Mouse (Mus musculus) embryonic fibroblast, embryonic 13.5 days (primary cell): ENCODE measurements around the gene Ttll13. TPM values are rescaled to one million over a fixed set of nuclear protein-coding genes. Genes with fewer than 3 reads are reported as not detected.

Source experiments
- H3K27ac ChIP-seq: 2 replicates; pipeline ENCODE4 v1.5.1; 2012; ENCODE audit warnings: low read length, control low read depth, inconsistent platforms; ENCODE audit not compliant: insufficient read depth
- H3K4me1 ChIP-seq: 2 replicates; pipeline ENCODE4 v1.6.1; 2011; ENCODE audit warnings: low read length; ENCODE audit not compliant: control insufficient read depth, insufficient read depth
- H3K4me3 ChIP-seq: 2 replicates; pipeline ENCODE4 v1.5.1; 2011; ENCODE audit warnings: mild to moderate bottlenecking, control low read depth, low read length; ENCODE audit not compliant: insufficient read depth
- CTCF ChIP-seq: IDR thresholded peaks from 2 replicates; pipeline ENCODE4 v1.5.1; 2011; ENCODE audit warnings: mild to moderate bottlenecking, control low read depth, low read length, moderate library complexity, borderline replicate concordance; ENCODE audit not compliant: insufficient read depth
- POLR2A ChIP-seq: IDR thresholded peaks from 2 replicates; pipeline ENCODE4 v1.6.1; 2011; ENCODE audit warnings: low read depth, mild to moderate bottlenecking, control low read depth, low read length, moderate library complexity
- polyA plus RNA-seq: library from polyadenylated mRNA; stranded (reverse); fragments of >200 nt; gene quantifications from 2 replicates; pipeline ENCODE4 v1.2.4, GENCODE M21; 2011; ENCODE audit warnings: low read depth; ENCODE audit not compliant: missing spikeins, insufficient read length

Gene Ttll13
- polyA plus RNA-seq, 1 experiment: 0.63 TPM

DNA sequence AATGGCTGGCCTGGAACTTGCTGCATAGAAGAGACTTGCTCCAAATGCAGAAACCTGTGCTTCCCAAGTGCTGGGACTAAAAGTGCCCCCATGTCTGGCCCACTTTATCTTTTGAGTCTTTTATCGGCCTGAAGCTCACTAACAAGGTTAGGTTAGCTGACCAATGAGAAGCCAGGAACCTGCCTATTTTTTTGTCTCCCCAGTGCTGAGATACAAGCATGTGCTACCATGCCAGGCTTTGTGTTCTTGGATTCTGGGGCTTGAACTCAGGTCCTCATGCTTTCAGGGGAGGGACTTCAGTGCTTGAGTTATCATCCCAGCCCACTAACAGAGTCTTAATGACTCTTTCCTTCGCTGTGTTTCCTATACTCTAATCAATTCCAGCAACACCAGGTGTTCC, 11.5 kb downstream of the Ttll13 start:
- H3K27ac ChIP-seq: no peak overlapping the region
- no peak for TF ChIP-seq POLR2A
- no peak for TF ChIP-seq CTCF
- H3K4me1 ChIP-seq: no peaks in the 10 kb centered on the region; the same call in 1 of the 2 replicates
- H3K4me3 ChIP-seq: no peak overlapping the region

- H3K27ac ChIP-seq: 0 out of 2 replicates have a peak within 1 kb of the TSS, but pooled peaks have one; percentile 9
- H3K4me3 ChIP-seq: peak within 1 kb of the TSS; percentile 83
- TF ChIP-seq CTCF: no peak
- TF ChIP-seq POLR2A: peak; percentile 84
- H3K4me1 ChIP-seq: no peaks in the 10 kb centered on the region; the same call in 1 of the 2 replicates
Observed at GRCm38 (mm10) chr7:80260625-80261371, 14.6 kb downstream of the Ttll13 start, which contains the start of gene Ngrn. Gene Ngrn, plus strand, starts transcription at chr7:80261215.

GRCm38 (mm10) chr7:80261372-80261990, 15.3 kb downstream of the Ttll13 start:
- TF ChIP-seq CTCF: no peak
- TF ChIP-seq POLR2A: peak; percentile 34; the same call in 1 of the 2 replicates
- no peaks in the 10 kb centered on the region; the same call in 1 of the 2 replicates for H3K4me1 ChIP-seq
- H3K4me3 ChIP-seq: peak overlapping the region; percentile 83
- H3K27ac ChIP-seq: 0 out of 2 replicates have a peak overlapping the region, but pooled peaks have one; percentile 9

GRCm38 (mm10) chr7:80264606-80265005, 18.4 kb downstream of the Ttll13 start:
- H3K4me3 ChIP-seq: no peak overlapping the region
- TF ChIP-seq CTCF (no peak), POLR2A (no peak)

DNA sequence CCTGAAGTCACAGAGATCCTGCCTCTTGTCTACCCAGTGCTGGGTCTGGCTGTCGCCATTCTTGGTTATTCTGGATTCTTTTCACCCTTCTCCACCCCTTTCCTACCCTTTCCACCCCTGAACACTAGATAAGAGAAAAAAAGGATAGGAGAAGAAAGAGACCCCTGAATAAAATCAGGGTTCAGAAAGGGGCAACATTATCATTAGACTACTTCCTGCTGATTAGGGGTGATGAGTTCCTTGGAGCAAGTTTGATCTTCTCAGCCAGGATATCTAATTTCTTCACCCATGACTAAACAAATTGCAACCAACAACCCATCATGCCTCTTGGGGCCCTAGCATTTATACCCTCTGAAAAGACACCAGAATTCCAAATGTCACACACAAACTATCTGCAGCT, 21.6 kb downstream of the Ttll13 start:
- Histone ChIP-seq H3K4me1 (no peaks in the 10 kb centered on the region), H3K27ac (no peak overlapping the region), H3K4me3 (no peak overlapping the region)
- TF ChIP-seq CTCF: no peak
- no peak for TF ChIP-seq POLR2A

More at GRCm38 (mm10) chr7:80264606-80265005, 18.4 kb downstream of the Ttll13 start:
- H3K27ac ChIP-seq: no peak overlapping the region
- no peaks in the 10 kb centered on the region; the same call in 1 of the 2 replicates for H3K4me1 ChIP-seq

GRCm38 (mm10) chr7:80268897-80269750, 22.9 kb downstream of the Ttll13 start, which contains the start of gene Vps33b:
Gene Vps33b, plus strand, starts transcription at chr7:80269649.
- TF ChIP-seq CTCF (no peak), POLR2A (peak; percentile 72)
- Histone ChIP-seq H3K4me1 (no peaks in the 10 kb centered on the region), H3K27ac (peak within 1 kb of the TSS; percentile 64), H3K4me3 (peak within 1 kb of the TSS; percentile 94)

- Histone ChIP-seq H3K4me3 (peak overlapping the region; percentile 94), H3K4me1 (no peaks in the 10 kb centered on the region), H3K27ac (no peak overlapping the region)
- TF ChIP-seq CTCF (no peak), POLR2A (no peak)
Observed at GRCm38 (mm10) chr7:80269751-80270255, 23.6 kb downstream of the Ttll13 start.

- TF ChIP-seq POLR2A: no peak
- no peak for TF ChIP-seq CTCF
- no peak overlapping the region for H3K4me3 ChIP-seq
- no peak overlapping the region for H3K27ac ChIP-seq
- no peaks in the 10 kb centered on the region for H3K4me1 ChIP-seq
Observed at GRCm38 (mm10) chr7:80273456-80273855, 27.3 kb downstream of the Ttll13 start.

DNA sequence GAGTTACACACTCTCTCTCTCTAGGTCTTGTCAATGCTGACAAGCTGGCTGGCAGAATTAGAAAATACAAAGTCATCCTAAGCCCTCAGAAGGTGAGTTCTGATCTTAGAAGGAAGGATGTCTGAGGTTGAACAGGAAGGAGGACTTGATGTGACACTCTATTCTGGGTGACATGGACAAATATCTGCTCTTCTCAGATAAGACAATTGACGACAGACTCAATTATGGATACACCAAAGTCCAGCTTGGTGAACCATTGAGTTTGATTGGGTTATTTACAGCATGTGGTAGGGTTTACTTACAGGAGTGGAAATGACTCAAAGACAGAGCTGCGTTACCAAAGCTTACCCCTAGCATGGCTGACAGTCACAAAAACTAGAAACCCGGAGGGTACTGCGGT, 30.2 kb downstream of the Ttll13 start:
- Histone ChIP-seq H3K4me3 (no peak overlapping the region), H3K4me1 (no peaks in the 10 kb centered on the region), H3K27ac (no peak overlapping the region)
- TF ChIP-seq POLR2A (no peak), CTCF (no peak)
